Mouse (Mus musculus) liver, adult (tissue): ENCODE data around the gene Ltbr.
A peak's percentile ranks its signal among the peaks of the same experiment; 100 is the strongest.

Source experiments
- GATA4 ChIP-seq: IDR thresholded peaks from 2 replicates; pipeline ENCODE4 v1.6.1; 2014; ENCODE audit warnings: mild to moderate bottlenecking, low read length; ENCODE audit not compliant: insufficient replicate concordance

Gene Ltbr

DNA sequence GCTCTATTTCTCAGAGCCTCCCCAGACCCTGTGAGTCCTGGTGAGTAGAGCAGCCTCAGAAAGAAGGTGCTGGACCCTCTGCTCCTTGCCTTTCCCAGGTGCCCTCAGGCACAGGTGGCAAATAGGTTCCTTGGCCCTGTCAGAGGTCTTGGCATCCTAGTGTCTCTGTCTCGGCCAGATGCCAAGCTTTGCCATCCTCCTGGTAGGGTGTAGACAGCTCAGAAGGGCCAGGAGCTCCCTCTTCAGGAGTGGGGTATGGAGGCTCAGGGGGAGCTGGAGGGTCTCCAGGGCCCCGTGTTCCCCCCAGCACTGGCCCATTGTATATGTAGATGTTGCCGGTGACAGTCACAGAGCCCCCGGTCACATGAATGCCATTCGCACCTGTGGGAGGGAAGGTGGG lies 6.6 kb downstream of the Ltbr start:
- no peak for TF ChIP-seq GATA4

DNA sequence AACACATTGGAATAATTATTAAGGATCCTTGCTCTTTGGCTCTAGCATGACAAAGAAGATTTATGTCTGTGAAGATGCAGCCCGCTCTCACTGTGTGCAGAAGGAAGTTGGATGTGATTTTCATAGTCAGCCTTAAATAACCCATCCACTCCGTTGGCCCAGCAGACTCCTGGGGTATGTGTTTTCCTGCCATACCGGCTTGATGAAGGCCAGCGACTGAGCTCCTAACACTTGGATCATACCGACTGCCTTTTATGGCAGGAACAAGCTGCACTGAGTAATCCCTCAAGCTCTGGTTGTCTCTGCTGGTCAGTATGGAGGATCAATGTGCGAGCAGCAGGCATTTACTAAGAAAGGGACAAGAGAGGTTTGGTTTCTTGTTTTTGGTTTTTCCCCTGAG lies 8.2 kb downstream of the Ltbr start:
- TF ChIP-seq GATA4 = no peak

DNA sequence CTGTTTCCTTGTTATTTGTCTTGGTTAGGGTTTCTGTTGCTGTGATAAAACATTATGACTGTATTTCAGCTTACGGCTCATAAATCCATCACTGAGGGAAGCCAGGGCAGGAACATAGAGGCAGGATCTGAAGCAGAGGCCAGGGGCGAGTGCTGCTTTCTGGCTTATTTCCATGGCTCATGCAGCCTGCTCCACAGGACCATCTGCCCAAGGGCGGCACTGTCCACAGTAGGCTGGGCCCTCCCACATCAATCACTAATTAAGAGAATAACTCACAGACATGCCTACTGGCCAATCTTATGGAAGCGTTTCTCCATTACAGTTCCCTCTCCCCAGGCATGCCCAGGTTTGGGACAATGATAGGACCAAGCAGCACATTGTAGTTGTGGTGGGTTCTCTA lies 10.4 kb downstream of the Ltbr start:
- TF ChIP-seq GATA4 = no peak

DNA sequence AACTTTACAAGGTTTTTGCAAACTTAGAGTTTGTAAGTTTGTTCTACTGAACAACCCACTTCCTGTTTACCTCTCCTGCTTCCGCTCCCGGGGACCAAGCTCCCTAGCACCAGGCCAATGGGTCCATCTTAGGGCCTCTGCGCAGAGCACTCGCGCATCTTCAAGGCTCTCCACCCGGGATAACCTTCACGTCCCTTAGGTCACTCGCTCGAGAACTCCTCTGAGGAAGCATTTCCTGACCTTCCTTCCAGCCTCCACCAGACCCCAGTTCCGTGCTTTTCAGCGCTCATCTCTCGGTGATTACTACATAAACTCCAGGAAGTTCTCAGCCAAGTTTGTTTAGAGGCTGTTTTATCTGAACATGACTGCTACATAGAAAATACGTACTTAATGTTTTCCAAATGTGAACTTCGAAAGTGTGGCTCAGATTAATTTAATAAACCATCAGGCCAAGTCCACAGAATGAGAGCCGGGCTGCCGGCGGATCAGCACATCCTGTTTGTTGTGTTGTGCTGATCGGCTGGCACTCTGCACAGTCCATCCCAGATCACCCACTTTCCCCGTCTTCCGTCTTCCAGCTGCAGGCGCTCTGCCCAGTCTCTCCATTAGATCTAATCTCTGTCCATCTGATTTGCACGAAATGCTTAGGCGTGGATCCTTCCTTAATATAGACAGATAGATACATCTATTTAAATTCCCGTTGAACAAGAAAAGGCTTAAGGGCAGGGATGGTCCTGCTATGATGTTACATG lies 11.3 kb downstream of the Ltbr start:
- peak; percentile 13; the same call in 1 of the 2 replicates for TF ChIP-seq GATA4

DNA sequence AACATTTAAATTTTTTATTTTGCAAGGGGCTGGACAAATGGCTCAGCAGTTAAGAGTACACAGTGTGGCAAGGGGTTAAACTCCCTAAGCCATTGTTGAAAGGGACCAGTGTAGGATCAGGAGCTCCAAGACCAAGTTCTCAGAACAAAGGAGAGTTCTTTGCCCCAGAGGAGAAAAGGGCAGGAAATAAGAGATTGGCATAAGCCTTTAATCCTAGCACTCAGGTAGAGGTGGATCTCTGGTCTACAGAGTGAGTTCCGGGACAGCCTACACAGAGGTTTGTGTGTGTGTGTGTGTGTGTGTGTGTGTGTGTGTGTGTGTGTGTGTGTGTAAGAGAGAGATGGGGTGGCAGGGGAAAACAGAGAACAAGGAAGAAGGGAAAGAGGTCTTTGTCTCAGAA lies 12.7 kb downstream of the Ltbr start:
- TF ChIP-seq GATA4 = no peak

DNA sequence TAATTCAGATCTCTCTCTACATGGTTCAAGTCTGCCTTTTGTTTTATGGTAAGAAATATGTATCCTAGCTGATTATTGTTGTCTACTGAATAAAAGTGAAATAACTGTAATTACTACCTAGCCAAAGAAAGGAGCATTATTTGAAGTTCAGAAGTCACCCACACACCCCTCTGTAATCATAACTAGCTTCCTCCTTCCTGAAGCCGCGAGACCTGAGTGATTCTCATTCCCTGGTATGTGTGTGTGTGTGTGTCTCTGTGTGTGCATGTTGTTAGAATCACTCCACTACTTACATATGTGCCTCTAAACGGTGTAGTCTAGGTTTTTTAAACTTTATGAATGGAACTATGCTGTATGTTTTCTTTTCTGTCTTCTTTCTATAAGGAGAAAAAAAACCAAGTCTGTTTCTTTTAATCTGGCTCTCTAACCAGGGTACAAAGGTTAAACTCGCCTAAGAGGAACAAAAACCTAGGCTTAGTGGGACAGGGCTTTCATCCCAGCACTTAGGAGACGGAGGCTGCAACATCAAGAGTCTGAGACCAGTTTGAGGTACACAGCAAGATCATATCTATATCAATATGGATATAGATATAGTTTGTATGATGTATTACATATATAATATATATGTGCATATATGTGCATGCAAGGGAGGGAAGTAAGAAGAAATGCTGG lies 16.4 kb downstream of the Ltbr start:
- TF ChIP-seq GATA4 = no peak

DNA sequence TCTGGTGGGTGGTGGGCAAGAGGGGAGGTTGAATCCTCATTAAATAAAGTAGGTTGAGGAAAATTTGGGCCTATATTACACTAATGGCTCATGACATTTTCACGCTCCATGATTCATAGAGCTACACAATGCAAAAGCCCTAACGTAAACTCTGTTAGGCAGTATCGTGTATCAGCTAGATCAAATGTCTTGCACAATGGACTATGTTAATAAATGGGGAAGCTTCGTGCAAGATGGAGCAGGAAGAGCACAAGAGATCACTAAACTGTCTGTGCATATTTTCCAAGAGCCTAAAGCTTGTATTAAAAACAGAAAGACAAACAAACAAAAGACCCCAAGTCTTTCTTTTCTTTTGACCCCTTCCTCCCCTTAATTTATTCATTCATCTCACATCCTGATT lies 19.6 kb downstream of the Ltbr start:
- no peak for TF ChIP-seq GATA4

DNA sequence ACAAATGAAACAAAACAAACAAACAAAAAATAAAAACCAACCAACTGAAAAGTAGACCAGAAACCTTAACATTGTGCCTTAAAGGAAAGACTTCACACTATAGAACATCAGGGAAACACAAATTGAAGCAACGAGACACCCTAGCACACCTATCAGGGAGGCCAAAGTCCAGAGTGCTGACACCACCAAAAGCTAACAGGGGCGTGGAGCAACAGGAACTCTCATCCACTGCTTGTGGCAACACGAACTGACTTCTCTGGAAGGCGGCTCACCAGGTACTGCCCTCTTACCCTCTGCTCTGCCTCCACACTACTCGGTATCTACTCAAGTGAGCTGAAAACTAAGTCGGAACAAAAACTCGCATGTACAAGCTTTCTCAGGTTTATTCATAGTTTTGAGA lies 21.4 kb downstream of the Ltbr start:
- TF ChIP-seq GATA4 = no peak

DNA sequence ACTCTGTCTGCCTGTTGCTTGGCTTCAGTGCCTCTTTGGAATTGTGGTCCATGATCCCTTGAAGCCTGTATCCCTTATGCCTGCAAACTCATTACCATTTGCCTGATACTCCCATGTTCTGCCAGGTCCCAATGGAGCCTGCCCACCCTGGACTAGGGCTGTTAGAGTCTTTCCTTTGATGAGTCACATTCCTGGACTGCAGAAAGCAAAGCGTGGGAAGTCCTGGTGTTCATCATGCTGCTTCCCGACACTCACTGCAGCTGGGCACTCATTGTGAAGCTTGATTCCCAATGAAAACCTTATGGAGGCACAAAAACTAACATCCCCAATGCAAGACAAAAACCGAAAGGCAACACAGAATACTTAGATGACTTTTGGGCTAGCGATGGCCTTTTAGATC lies 22.4 kb downstream of the Ltbr start:
- TF ChIP-seq GATA4 = no peak

DNA sequence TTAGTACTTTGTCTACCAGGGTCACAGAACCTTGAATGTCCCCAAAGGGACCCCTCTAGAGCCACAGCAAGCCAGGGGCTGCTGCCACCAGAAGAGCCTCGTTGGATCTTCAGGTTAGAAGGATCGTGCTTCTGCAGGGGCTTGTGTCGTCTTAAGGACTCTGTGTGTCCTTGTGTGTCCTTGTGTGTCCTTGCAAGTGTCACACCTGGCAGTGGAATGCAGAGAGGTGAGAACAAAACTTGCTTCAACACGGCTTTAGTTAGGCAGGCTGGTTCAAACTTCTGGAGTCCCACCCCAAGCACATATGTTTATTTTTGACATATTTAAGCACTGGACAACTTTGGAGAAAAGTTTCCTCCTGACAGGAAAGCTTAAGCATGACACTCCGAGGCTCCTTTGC lies 25.0 kb downstream of the Ltbr start:
- TF ChIP-seq GATA4 = no peak

DNA sequence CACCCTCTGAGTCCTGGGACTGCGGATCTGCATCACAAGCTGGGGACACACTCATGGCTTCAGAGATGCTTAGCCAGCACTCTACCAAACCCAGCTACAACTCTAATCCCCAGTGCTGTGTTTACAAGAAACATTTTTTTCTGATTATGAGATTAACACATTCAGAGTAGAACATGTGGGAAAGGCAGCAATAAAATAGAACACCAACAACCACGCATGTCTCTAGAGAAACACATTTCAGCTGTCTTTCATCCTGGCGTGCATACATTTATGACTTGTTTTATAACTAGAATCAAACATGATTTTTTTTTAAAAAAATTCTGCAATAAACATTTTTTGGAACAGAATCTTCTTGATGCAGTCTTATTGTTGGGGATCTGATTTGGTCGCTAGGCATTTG lies 26.7 kb downstream of the Ltbr start:
- no peak for TF ChIP-seq GATA4

DNA sequence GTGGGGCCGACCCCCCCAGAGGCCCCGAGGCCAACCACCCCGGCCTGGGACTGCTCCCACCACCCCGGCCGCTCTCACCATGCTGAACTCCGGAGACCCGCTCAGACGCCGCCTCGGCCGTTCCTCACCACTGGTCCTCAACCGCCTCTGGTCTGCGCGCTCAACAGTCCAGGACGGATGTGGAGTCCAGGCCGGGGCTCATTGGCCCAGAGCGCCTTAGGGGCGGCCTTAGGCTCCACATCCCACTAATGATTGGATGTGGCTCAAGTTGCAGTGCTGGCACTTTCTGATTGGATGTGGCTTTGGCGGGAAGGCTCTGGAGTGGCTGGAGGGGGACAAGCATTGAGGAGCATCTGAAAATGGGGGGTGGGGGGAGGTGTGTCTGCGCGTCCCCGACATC lies 27.8 kb downstream of the Ltbr start, which contains the start of gene Tuba3a:
Gene Tuba3a, minus strand, starts transcription at position 153 of the 400 bp plus-strand sequence.
- TF ChIP-seq GATA4 = no peak

DNA sequence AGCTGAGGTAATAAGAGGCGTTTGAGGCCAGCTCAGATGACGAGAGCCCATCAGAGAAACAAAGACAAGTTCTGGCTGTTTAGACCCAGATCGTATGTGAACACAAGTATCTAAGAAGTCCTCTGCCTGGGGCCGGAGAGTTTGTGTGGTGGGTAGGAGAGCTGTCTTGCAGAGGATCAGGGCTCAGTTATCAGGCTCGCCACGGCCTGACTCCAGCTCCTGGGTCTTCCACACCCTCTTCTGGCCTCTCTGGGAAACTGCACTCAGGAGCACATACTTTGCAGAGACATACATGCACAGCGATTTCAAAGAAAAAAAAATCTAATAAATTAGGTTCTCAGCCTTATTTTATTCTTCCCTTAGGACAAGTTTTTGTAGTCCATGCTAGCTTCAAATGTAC lies 28.9 kb downstream of the Ltbr start:
- TF ChIP-seq GATA4 = no peak

DNA sequence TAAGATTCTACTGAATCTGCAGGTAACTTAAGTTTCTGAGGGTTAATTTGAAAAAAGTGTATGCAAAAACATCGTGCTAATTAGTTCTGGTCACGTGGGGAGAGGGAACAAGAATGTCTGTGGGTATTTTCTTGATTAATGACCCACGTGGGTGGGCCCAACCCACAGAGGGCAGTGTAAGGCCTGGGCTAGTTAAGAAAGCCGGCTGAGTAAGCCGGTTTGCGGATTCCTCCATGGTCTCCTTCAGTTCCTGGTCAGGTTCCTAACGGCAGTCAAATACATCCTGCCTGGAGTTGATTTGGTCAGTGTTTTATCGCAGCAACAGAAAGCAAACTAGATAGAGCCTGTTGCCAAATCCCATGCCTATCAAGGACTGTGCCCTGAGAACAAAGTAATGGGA lies 29.4 kb downstream of the Ltbr start:
- TF ChIP-seq GATA4 = no peak

DNA sequence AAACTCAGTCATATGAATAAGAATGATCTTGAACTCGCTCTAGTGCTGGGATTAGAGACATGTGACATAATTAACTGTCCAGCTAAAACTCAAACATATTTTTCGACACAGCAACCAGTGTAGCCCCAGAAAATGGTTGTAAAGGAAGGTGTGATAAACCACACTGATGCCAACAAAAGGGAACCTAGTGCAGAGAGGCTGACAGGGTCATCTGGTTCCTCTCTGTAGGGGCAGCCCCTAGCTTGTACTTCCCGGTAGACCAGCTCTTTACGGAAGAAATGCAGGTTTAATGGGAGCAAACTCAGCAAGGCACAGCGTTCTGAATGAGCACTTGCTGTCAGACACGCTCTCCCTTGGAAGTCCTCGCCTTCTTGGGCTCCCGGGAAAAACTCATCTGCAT lies 34.0 kb downstream of the Ltbr start:
- TF ChIP-seq GATA4 = no peak

DNA sequence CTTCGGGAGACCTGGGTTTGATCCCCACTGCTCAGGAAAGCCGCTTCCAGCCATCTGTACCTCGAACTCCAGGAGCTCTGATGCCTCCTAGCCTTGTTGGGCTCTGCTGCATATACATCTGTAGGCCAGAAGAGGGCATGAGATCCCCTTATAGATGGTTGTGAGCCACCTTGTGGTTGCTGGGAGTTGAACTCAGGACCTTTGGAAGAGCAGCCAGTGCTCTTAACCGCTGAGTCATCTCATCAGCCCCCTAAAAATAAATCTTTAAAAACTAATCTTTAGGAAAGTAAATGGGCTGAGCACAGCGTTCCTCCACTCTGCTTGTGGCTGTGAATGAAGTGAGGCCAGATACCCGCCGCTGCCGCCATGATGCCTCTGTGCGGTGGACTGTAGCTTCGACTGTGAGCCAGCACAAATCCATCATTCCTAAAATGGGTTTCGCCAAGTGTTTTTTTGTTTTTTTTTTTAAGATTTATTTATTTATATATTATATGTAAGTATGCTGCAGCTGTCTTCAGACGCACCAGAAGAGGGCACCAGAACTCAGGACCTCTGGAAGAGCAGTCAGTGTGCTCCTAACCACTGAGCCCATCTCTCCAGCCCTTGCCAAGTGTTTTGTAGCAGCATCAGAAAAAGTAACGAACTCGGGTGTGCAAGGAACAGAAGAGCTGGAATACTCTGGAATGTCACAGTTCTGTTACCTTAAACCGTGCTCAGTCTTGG lies 38.7 kb downstream of the Ltbr start:
- TF ChIP-seq GATA4 = no peak
